Comparison of ENCODE assay signal across 18 mouse cellular contexts in the genomic region with DNA sequence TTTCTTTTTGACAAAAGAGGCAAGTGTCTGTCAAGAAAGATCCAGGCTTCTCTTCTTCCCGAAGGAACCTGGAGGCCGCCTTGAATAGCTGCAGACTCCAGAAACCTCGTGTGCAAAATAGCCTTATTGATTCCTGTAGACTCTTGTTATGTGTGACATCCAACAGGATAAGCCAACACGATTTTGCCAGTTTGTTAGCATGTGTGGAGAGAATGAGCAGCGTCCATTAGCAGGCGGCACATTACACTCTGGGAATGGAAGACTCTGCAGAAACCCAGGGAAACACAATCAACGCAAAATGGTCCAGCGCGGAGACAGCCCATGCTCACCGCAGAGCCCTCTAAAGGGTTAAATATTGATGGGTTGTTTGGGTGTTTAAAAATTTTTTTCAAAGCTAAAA.
"Had no signal": no experiment of that assay in that cellular context is flagged by ENCODE, and none has a peak within 500 bp of the region (broad histone marks: within the 10 kb centered on the region; RNA-seq: fewer than 3 reads in every experiment).

No protein-coding gene starts in this region.

- DNase-seq: kidney, adult 11 months; kidney, adult 8-10 months; kidney, postnatal 10 days; kidney, postnatal 36 days; layer of hippocampus, postnatal 36 days; liver, embryonic 13.5 days; lung, adult 2 months; lung, postnatal 14 days; lung, postnatal 4 days; right cerebral cortex, adult 18-20 months; right cerebral cortex, postnatal 14 days; spleen, adult 18-20 months; thymus, postnatal 25 days had no signal

- H3K9ac ChIP-seq: intestine, embryonic 15.5 days; kidney, embryonic 15.5 days; liver, embryonic 13.5 days; stomach, embryonic 15.5 days had no signal

- H3K9me3 ChIP-seq: intestine, embryonic 15.5 days; kidney, embryonic 15.5 days; liver, embryonic 13.5 days; stomach, embryonic 15.5 days had no signal

- H3K4me3 ChIP-seq: intestine, embryonic 15.5 days; kidney, embryonic 15.5 days; left cerebral cortex, adult 2 months; liver, embryonic 13.5 days; myocyte; stomach, embryonic 15.5 days had no signal

- ATAC-seq: intestine, embryonic 15.5 days had no signal

- H3K36me3 ChIP-seq: intestine, embryonic 15.5 days; kidney, embryonic 15.5 days; liver, embryonic 13.5 days; stomach, embryonic 15.5 days had no signal

- H3K4me2 ChIP-seq: intestine, embryonic 15.5 days; kidney, embryonic 15.5 days; liver, embryonic 13.5 days; stomach, embryonic 15.5 days had no signal

- H3K27ac ChIP-seq: intestine, embryonic 15.5 days; kidney, embryonic 15.5 days; left cerebral cortex, adult 2 months; liver, embryonic 13.5 days; stomach, embryonic 15.5 days had no signal

- H3K27me3 ChIP-seq: intestine, embryonic 15.5 days; kidney, embryonic 15.5 days; liver, embryonic 13.5 days; stomach, embryonic 15.5 days had no signal

- H3K4me1 ChIP-seq: intestine, embryonic 15.5 days; kidney, embryonic 15.5 days; liver, embryonic 13.5 days; stomach, embryonic 15.5 days had no signal
